Mouse (Mus musculus) thymus, postnatal 0 days (tissue): Measurements from ENCODE around the gene Xrcc1. TPM values are rescaled to one million over a fixed set of nuclear protein-coding genes. Genes with fewer than 3 reads are reported as not detected.
A peak's percentile ranks its signal among the peaks of the same experiment; 100 is the strongest.

ENCODE experiments used
- DNase-seq: peaks from one replicate; pipeline ENCODE4 v3.0.0-alpha.2; 2015; ENCODE audit warnings: low spot score
- polyA plus RNA-seq: library from polyadenylated mRNA; unstranded; fragments of >200 nt; fragmentation: Nextera tagmentation; extraction: Ambion mirVana; gene quantifications from 2 replicates; pipeline ENCODE4 v1.2.1, GENCODE M21; 2015

Gene Xrcc1
- polyA plus RNA-seq, 1 experiment from 2014 or later = 61.0 TPM

DNA sequence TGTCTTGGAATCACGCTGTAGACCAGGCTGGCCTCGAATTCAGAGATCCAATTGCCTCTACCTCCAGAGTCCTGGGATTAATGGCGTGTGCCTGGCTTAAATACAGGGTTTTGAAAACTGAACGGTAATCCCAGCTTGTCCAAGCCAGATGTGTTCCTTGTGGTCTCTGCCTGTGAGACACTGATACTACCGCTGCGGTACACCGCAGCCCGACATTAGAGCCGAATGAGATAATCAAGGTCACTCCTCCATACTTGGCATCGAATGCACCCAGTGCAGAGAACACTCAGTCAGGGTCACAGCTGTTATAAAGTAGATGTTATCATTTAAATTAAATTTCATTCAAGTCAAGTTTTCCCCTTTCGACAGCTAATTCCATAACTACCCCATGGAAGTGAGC lies 17.2 kb upstream of the Xrcc1 start:
- DNase-seq = no peak

DNA sequence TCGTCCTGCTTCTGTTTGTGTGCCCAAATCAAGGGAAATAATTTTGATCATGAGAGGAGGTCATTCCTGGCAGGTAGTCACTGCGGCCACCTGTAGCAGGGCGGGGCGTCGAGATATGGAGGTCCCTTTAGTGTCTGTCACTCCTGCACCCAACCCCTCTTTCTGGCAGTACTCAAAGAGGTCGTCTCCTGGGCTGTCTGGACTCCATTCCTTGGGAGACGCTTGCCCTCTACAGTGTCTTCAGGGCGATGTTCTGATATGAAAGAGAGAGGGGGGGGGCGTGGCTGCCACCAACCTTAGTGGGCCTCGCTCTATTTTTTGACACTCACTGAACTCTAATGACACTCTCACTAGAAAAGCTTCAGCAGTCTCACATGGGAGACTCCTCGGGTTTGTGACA lies 16.5 kb upstream of the Xrcc1 start:
- no peak for DNase-seq

DNA sequence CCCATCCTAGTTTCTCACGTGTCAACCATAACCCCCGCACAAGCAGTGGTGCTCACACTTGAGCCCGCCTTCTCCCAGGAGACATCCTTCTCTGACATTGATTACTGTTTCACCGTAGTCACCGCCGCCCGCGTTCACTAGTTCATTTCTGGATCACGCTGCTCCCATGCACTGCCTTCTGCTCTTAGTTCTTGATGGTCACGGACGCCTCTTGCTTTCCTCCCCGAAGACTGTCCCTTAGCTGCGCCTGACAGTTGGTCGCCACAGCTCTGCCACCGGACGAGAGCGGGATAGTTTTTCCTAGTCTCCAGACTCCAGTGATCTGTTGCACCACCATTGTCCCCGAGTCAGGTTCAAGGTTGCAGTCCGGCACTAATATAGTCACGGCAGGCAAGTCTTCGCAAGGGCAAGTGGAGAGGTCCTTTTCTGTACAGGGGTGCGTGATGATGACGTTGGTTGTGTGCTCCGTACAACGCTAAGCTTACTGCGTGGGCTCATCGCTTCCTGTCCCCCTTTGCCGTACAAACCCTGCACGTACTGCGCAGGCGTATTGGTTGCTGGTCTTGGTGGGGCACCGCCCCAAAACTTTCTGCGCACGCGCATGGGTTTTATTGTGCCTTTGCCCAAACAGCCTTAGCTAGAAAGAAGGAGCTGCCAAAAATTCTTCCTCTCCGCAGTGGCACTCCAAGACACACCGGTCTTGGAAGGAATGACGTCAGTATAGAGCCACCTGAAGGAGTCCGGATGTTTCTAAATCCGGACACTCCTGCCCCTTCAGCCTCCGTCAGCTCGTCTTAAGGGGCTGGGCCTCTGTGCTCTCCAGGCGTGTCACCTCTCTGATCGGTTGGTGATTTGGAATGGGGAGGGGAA lies 15.8 kb upstream of the Xrcc1 start, which contains the start of gene Irgq:
Gene Irgq (plus strand): TSS at position 628 of the 870 bp plus-strand sequence.
- peak; percentile 100 for DNase-seq

DNA sequence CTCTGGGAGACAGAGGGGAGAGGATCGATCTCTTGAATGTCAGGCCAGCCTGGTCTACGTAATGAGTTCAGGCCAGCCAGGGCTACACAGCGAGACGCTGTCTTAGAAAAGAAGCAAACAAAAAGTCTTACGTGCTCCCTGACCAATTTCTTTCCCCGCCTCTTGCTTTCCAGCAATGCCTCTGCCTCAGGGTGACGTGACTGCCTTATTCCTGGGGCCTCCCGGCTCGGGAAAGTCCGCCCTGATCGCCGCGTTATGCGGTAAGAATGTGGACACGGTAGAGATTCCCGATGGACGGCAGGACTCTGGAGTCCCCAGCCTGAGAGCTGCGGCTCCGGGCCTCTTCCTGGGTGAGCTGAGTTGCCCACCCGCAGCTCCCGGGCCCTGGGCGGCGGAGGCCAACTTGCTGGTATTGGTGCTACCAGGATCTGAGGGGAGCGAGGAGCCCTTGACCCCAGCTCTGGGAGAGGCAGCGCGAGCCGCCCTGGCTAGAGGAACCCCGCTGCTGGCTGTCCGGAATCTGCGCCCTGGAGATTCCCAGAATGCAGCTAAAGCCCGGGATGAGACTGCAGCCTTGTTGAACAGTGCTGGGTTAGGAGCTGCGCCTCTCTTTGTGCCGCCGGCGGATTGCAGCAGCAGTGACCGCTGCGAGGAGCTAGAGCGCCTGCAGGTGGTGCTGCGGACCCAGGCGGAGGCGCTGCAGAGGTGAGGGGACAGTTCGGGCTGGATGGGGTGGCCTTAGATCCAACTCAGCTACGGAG lies 14.7 kb upstream of the Xrcc1 start:
- DNase-seq = peak; percentile 67

DNA sequence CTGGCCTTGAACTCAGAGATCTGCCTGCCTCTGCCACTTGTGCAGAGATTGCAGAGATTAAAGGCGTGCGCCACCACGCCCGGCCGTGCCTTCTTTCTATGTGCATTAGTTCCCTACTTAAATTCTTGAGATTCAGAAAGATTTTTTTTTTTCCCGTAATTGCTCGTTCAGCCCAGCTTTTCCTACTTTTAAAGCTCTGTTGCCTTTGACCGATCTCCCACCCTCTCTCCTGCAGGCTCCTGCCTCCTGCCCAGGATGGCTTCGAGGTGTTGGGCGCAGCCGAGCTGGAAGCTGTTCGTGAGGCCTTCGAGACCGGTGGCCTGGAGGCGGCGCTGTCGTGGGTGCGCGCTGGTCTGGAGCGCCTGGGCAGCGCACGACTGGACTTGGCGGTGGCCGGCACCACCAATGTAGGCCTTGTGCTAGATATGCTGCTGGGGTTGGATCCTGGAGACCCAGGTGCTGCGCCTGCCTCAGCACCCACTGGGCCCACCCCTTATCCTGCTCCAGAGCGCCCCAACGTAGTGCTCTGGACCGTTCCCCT lies 13.0 kb upstream of the Xrcc1 start:
- DNase-seq = no peak

DNA sequence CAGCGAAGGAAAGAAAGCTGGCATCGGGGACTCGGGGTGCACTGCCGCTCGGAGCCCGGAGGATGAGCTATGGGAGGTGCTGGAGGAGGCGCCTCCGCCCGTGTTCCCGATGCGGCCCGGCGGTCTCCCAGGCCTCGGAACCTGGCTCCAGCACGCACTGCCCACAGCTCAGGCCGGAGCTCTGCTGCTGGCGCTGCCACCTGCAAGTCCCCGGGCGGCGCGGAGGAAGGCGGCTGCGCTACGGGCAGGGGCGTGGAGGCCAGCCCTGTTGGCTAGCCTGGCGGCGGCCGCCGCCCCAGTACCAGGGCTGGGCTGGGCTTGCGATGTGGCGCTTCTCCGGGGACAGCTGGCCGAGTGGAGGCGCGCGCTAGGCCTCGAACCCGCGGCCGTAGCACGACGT lies 12.3 kb upstream of the Xrcc1 start:
- no peak for DNase-seq

DNA sequence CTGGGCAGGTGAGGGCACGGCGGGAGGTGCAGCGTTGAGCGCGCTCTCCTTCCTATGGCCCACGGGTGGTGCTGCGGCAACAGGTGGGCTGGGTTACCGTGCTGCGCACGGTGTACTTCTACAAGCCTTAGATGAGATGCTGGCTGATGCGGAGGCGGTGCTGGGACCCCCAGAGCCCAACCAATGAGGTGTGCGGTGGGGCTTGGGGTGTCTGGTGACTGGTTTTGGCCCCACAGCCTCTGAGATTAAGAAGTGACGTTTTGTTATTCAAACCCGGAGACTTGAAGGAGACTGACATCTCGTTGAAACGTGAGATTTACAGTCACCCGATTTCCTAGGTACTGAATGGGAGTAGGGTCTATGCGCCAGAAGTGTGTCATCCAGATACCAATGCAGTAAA lies 11.8 kb upstream of the Xrcc1 start:
- DNase-seq = no peak

DNA sequence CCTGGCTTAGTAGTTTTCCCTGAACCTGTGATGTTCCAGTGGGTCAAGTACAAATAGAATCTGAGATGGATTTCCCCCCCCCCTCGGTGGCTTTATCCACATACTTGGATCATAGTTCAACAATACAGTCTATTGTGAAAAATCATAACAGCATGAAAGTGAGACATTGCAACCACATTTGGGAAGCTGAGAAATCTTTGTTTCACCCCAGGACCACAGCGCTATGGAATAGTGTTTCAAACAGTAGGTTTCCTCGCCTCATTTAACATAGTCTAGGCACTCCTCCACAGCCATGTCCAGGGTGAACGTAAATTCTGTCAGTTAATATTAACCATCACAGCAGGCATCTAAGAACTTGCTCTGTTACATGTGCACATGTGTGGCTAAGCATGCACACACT lies 9.0 kb upstream of the Xrcc1 start:
- no peak for DNase-seq

DNA sequence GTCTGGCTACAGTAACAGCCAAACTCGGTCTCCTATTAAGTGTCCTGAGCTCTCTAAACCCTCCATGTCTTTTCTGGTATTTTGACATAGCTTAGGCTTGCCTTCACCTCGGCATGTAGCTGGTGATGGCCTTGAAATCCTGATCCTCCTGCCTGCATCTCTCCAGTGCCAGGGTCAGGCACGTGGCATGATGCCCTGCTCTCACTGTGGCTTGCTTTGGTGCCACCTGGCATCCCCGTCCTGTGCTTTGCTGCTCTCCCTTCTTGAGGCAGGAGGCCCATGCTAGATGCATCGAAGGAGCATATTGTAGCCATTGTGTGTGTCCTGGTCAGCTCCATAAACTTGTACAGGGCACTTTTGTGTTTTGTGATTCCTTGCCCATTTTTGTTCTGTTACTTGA lies 8.5 kb upstream of the Xrcc1 start:
- no peak for DNase-seq

DNA sequence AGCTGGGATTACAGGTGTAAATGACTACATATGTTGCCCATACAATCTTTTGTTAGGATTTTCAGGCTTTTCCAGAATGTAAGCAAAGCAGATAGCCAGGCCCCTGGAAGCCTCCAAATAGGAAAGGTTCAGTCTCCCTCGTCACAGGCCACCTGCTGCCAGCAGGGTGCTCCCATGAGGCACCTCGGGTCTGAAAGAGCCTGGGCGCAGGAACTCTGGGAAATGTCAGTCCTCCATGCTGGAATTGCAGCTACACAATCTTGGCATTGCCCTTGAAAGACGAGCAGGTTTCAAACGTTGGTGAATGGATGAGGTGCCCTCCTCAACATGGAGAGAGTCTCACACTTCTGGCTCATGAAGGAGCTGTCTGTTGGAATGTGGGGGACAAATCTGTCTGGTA lies 7.9 kb upstream of the Xrcc1 start:
- DNase-seq = no peak

DNA sequence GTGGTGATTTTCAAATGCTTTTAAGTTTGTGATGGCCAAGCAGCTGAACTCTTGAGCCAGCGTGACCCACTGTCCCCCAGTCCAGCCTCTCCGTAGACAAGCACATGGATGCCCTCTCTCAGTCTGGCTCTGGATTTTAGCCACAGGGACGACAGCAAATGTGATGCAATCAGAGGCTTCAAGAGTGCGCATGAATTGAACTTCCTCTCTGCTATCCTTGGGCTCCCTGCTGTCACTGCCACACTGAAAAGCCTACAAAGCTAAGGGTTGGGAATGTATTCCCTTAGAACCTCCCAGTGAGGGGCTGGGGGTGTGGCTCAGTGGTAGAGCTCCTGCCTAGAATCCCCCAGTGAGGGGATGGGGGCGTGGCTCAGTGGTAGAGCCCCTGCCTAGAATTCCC lies 7.4 kb upstream of the Xrcc1 start:
- no peak for DNase-seq

DNA sequence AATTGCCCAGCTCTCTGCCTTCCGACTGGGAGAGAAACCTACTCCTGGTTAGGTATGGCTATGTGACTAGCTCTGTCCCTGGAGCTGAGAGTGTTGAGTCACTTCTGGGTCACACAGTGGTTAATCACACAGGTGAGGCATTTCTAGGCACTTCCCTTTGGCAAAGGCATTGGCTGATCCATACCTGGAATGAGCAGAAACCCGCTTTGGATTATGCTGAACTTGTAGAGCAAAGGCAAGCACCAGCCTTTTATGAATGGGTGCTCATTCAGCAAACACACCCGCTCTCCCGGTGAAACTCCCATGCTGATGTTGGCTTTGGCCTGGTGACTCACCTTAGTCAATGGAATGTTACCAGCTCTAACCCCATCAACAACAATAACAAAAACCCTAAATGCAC lies 6.4 kb upstream of the Xrcc1 start:
- DNase-seq = no peak

DNA sequence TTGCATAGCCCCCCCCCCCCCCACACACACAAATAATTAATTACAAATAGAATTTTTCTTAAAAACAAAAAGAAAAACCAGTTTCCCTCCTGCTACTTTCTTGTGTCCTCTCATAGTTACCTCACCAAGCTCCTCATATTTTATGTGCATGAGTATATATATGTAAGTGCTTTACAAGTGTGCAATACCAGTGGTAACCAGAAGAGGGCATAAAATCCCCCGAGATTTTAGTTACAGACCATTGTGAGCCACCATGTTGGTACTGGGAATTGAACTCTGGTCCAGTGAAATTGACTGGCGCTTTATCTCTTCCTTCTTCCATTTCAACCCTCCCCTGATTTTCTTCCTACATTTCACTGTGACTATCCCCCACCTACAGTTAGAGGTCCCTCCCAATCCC lies 1.6 kb upstream of the Xrcc1 start:
- DNase-seq = no peak

DNA sequence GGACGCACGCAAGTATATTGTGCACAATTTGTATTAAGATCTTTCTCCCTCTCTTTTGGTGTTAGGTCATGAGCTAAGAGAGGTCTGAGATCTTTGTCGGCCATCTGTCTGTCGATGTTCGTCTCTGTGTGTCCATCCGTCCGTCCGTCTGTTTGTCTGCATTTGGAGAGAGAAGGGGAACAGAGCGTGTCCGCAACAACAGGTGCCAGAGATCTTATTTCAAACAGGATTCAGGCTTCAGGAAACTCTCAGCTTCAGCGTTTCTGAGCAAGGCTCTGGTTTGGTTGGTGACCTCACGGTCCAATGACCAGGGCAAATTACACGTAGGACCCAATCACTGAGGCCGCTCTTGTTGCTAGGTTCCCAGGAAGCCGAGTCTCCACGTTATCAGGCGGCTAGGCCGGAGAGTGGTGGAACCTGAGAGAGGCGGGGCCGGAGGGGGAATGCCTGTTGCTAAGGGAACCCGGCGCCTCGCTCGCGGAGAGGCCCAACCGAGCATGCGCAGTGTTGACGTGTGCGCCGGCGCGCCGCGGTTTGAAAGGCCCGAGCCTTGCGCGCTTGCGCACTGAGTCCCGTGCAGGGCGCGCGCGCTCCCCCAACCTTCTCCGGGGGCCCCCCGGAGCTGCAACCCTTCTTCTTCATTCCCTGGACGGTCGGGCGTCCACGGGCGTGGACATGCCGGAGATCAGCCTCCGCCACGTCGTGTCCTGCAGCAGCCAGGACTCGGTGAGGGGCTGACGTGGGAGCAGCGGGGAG lies 723 bp downstream of the Xrcc1 start:
- DNase-seq = peak; percentile 99

DNA sequence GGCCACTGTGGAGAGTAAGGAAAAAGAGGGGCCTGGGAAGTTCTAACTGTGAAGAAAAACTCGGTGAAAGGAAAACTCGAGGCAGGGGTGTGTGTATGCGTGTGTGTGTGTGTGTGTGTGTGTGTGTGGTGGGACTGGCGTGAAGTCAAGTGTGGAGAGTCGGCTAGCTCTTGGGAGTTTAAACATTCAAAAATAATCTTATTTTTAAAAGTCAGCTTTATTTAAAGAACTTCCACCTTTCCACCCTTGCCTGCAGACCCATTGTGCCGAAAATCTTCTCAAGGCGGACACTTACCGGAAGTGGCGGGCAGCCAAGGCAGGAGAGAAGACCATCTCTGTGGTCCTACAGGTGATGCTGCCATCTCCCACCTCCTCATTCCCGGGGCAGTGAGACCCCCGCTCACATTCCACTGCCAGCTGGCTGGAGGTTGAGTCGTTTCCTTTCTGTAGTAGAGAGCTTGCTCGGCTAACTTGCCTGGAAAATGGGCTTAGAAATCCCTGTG lies 1.5 kb downstream of the Xrcc1 start:
- no peak for DNase-seq

DNA sequence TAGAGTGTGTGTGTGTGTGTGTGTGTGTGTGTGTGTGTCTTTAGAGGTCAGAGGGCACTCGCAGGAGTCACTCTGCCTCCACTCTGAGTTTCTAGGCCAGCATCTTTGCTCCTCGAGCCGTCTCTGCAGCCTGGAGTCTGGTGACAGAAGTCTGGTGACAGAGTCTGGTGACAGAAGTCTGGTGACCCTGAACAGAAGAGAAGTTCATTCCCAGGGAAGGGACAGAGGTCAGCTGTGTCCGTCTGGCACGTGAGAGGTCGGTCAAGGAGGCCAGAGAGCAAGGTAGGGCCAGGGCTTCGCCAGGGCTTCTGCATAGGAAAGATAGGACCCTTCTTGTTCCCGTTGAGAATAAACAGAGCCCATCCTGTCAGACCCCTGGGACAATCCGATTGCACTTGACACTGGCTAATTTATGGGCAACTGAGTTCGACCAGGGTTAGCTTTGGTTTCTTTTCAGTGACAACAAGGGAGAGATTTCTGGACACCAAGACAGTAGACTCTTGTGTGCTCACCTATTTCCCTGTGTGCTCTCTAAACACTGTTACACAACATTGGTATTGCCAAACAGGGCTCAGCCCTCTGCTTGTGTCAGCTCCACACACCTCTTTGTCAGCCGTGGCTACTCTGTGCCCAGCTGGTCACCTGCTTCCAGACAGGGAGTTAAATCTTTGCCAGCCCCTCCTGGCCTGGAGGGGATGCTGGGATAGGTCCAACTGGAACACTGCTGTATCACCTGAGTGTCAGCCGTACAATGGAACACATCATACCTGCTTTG lies 6.1 kb downstream of the Xrcc1 start:
- DNase-seq = no peak

DNA sequence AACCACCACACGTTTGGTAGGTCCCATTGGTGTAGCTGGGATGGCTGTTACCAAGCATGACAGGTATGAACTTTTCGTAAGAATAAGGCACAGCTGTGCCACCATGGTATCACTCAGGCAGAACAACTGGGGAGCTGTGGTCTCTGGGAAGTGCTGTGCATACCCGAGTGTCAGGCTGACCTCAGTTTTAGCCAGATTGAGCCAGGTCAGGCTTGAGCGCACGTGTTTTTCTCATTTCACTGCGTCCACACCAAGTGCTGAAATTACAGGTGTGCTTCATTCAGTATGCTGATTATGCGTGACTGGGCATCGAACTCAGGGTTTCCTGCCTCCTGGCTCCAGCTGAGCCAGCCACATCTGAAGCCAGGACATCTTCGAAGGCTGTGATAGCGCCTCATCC lies 9.7 kb downstream of the Xrcc1 start:
- DNase-seq = no peak

DNA sequence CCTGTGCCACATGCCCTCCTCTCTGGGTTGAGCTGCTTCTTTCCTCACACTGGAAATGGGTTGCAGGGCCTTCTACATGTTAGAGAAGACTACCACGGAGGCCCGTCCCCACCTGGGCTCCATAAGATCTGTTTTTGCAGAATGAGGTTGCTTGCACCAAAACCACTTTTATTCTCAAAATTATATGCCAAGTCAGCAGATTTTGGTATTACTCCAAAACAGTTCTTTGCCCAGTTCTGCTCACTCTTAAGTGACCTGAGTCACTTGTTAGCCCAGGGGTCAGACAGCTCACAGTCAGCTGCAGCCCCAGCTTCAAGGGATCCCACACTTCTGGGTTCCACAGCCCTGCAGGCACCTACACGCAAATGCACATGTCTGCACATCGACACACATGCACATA lies 15.4 kb downstream of the Xrcc1 start:
- DNase-seq = no peak

DNA sequence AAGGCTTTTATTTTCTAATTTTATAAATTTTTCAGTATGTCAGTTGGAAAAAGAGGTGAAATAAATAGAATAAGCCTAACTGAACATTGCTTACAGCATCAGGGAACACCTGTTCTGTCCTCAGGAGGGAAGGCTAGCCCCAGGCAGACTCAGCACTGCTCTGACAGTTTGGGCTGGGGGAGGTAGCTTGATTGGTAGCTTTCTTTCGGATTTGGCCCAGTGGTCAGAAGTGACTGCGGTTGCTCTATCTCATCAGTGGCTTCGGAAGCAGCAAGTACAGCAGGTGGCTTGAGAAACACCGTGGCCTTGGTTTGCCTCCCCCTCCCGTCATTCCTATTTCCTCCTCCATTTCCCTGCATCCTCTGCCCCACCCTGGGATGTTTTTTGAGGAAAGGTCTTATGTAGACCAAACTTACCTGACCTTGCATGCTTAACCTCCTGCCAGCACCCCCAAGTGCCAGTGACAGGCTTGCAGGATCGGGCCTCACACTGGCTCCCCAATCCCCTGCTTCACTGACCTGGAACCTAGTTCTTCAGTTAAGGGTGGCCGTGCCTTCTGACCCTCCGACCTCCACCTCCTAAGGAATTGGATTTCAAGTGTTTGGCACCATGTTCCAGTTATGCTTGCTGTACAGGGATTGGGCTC lies 17.2 kb downstream of the Xrcc1 start:
- no peak for DNase-seq

DNA sequence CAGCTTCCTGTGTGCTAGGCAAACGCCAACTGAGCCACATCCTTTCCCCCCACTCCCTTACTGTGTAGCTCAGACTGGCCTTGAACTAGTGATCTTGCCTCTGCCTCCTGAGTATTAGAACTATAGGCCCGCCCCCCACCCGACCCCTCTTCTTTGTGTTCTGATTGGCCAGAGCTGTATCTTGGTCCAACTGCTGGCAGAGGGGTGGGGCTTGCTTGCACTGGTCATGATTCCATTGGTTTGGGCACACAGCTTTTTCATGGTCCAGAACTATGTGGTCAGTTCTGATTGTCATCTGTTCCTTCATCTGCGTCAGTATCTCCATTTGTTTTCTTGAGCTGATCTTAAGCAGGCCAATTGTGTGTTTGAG lies 17.7 kb downstream of the Xrcc1 start:
- no peak for DNase-seq
